Mouse (Mus musculus) kidney, embryonic 14.5 days (tissue): Measurements from ENCODE around the gene Kri1. TPM values are rescaled to one million over a fixed set of nuclear protein-coding genes. Genes with fewer than 3 reads are reported as not detected.
"Not testable (repeated sequence)": the region's sequence is repeated elsewhere in the genome, so short reads cannot be mapped to it uniquely, and the experiment has no call there.

Source experiments
- ATAC-seq: fragments of 200-750 bp; cut with Nextera tagmentation; 2 replicates; pipeline ENCODE4 v1.8.0; 2017; ENCODE audit warnings: moderate number of reproducible peaks, mild to moderate bottlenecking, moderate TSS enrichment, moderate library complexity; ENCODE audit not compliant: low FRiP score, low TSS enrichment
- H3K27ac ChIP-seq: fragments of 300-500 bp; sonication (generic); 2 replicates; pipeline ENCODE4 v1.5.1; 2014; ENCODE audit warnings: low read depth, mild to moderate bottlenecking, low read length, moderate library complexity, mixed read lengths
- H3K27me3 ChIP-seq: fragments of 300-500 bp; sonication (generic); 2 replicates; pipeline ENCODE4 v1.6.1; 2014; ENCODE audit warnings: mild to moderate bottlenecking, low read length; ENCODE audit not compliant: control insufficient read depth, insufficient read depth
- H3K36me3 ChIP-seq: fragments of 300-500 bp; sonication (generic); 2 replicates; pipeline ENCODE4 v1.6.1; 2014; ENCODE audit warnings: low read length, mixed read lengths; ENCODE audit not compliant: control insufficient read depth, insufficient read depth
- H3K4me1 ChIP-seq: fragments of 300-500 bp; sonication (generic); 2 replicates; pipeline ENCODE4 v1.6.1; 2014; ENCODE audit warnings: low read length, mixed read lengths; ENCODE audit not compliant: control insufficient read depth, insufficient read depth
- H3K4me2 ChIP-seq: fragments of 300-500 bp; sonication (generic); replicated peaks from 2 replicates; pipeline ENCODE4 v1.6.1; 2014; ENCODE audit warnings: low read depth, mild to moderate bottlenecking, low read length
- H3K4me3 ChIP-seq: fragments of 300-500 bp; sonication (generic); 2 replicates; pipeline ENCODE4 v1.5.1; 2014; ENCODE audit warnings: mild to moderate bottlenecking, low read length
- H3K9ac ChIP-seq: fragments of 300-500 bp; sonication (generic); 2 replicates; pipeline ENCODE4 v1.6.1; 2014; ENCODE audit warnings: low read depth, mild to moderate bottlenecking, low read length, moderate library complexity
- H3K9me3 ChIP-seq: fragments of 300-500 bp; sonication (generic); 2 replicates; pipeline ENCODE4 v1.6.1; 2016; ENCODE audit warnings: low read length; ENCODE audit not compliant: control insufficient read depth
- WGBS: fragments of 180-500 bp; shearing (Covaris S2); extraction: QIAGEN DNeasy Blood & Tissue Kit; methylation state at CpG from one replicate; pipeline ENCODE4 v1.1.7; 2014; 5-methylcytosine and 5-hydroxymethylcytosine counted together
- polyA plus RNA-seq: library from polyadenylated mRNA; unstranded; fragments of >200 nt; fragmentation: Nextera tagmentation; extraction: Ambion mirVana; gene quantifications from 2 replicates; pipeline ENCODE4 v1.2.1, GENCODE M21; 2014

Kri1 gene
- polyA plus RNA-seq, 1 experiment from 2014 or later = 18.6 TPM

GRCm38 (mm10) chr9:21223490-21223889, 64.3 kb downstream of the Kri1 start:
- H3K4me1 ChIP-seq = peaks cover 13% of the 10 kb centered on the region; the same call in 1 of the 2 replicates
- ATAC-seq, H3K4me2 ChIP-seq, H3K27ac ChIP-seq, H3K9me3 ChIP-seq, H3K4me3 ChIP-seq, H3K9ac ChIP-seq, H3K36me3 ChIP-seq, H3K27me3 ChIP-seq: not testable (repeated sequence)
- 88% methylated on average over 1 of the region's 2 CpGs for WGBS

Other genes with a start within 250 kb of the Kri1 start
- 2.1 TPM in 1 of 2 replicates, not detected in the other for gene Zglp1, start 220.9 kb downstream of the Kri1 start, polyA plus RNA-seq
- 0.64 and 0.90 TPM in 2 replicates for gene Gm49373, start 214.9 kb downstream of the Kri1 start, polyA plus RNA-seq
- gene Fdx1l, start 214.4 kb downstream of the Kri1 start, polyA plus RNA-seq = 62.6 and 82.3 TPM in 2 replicates
- 2.8 and 3.1 TPM in 2 replicates for gene Gm38431, start 196.0 kb downstream of the Kri1 start, polyA plus RNA-seq
- gene Raver1, start 196.0 kb downstream of the Kri1 start, polyA plus RNA-seq = 70.6 and 96.0 TPM in 2 replicates
- gene Tyk2, start 156.7 kb downstream of the Kri1 start, polyA plus RNA-seq = 5.6 and 8.7 TPM in 2 replicates
- gene Cdc37, start 138.0 kb downstream of the Kri1 start, polyA plus RNA-seq = 366 and 377 TPM in 2 replicates
- gene Pde4a, start 122.3 kb downstream of the Kri1 start, polyA plus RNA-seq = 13.7 and 14.0 TPM in 2 replicates
- gene Keap1, start 48.6 kb downstream of the Kri1 start, polyA plus RNA-seq = 26.8 and 34.2 TPM in 2 replicates
- gene S1pr5, start 39.5 kb downstream of the Kri1 start, polyA plus RNA-seq = 0.07 and 0.19 TPM in 2 replicates
- gene Atg4d, start 22.7 kb downstream of the Kri1 start, polyA plus RNA-seq = 35.5 and 43.7 TPM in 2 replicates
- gene Cdkn2d, start 3.4 kb upstream of the Kri1 start, polyA plus RNA-seq = 45.3 and 56.2 TPM in 2 replicates
- 33.7 and 36.0 TPM in 2 replicates for gene Ap1m2, start 24.4 kb upstream of the Kri1 start, polyA plus RNA-seq
- 46.2 and 80.5 TPM in 2 replicates for gene Slc44a2, start 32.7 kb upstream of the Kri1 start, polyA plus RNA-seq
- gene Ilf3, start 79.9 kb upstream of the Kri1 start, polyA plus RNA-seq = 122 and 235 TPM in 2 replicates
- gene Qtrt1, start 123.9 kb upstream of the Kri1 start, polyA plus RNA-seq = 55.7 and 76.0 TPM in 2 replicates
- gene Dnm2, start 136.9 kb upstream of the Kri1 start, polyA plus RNA-seq = 47.8 and 66.1 TPM in 2 replicates
- 118 and 156 TPM in 2 replicates for gene Tmed1, start 222.3 kb upstream of the Kri1 start, polyA plus RNA-seq
- gene AB124611, start 238.2 kb upstream of the Kri1 start, polyA plus RNA-seq = 3.8 and 4.8 TPM in 2 replicates